Mouse (Mus musculus) limb, embryonic 10.5 days (tissue): ENCODE results near the gene Bmp8b. TPM values are rescaled to one million over a fixed set of nuclear protein-coding genes. Genes with fewer than 3 reads are reported as not detected.
A peak's percentile ranks its signal among the peaks of the same experiment; 100 is the strongest.

Experiments used
- DNase-seq: peaks from one replicate; pipeline ENCODE4 v3.0.0-alpha.2; 2017; ENCODE audit warnings: low spot score
- H3K27ac ChIP-seq: fragments of 300-500 bp; sonication (generic); 2 replicates; pipeline ENCODE4 v1.5.1; 2016; ENCODE audit warnings: mild to moderate bottlenecking
- H3K27me3 ChIP-seq: fragments of 300-500 bp; sonication (generic); 2 replicates; pipeline ENCODE4 v1.6.1; 2016; ENCODE audit warnings: low read depth, mild to moderate bottlenecking; ENCODE audit not compliant: poor library complexity, severe bottlenecking
- H3K36me3 ChIP-seq: fragments of 300-500 bp; sonication (generic); 2 replicates; pipeline ENCODE4 v1.6.1; 2016; ENCODE audit warnings: mild to moderate bottlenecking, moderate library complexity
- H3K4me1 ChIP-seq: fragments of 300-500 bp; sonication (generic); 2 replicates; pipeline ENCODE4 v1.6.1; 2016
- H3K4me3 ChIP-seq: fragments of 300-500 bp; sonication (generic); 2 replicates; pipeline ENCODE4 v1.5.1; 2016; ENCODE audit warnings: mild to moderate bottlenecking, moderate library complexity
- H3K9me3 ChIP-seq: fragments of 300-500 bp; sonication (generic); replicated peaks from 2 replicates; pipeline ENCODE4 v1.6.1; 2016; ENCODE audit warnings: mild to moderate bottlenecking
- WGBS: fragments of 180-500 bp; shearing (Covaris S2); methylation state at CpG from one replicate; pipeline ENCODE4 v1.1.7; 2016; 5-methylcytosine and 5-hydroxymethylcytosine counted together
- polyA plus RNA-seq: library from polyadenylated mRNA; unstranded; fragments of >200 nt; fragmentation: Nextera tagmentation; extraction: Ambion mirVana; gene quantifications from 2 replicates; pipeline ENCODE4 v1.2.1, GENCODE M21; 2016

Gene Bmp8b
- polyA plus RNA-seq, result 0.16 and 0.29 TPM in 2 replicates

DNA sequence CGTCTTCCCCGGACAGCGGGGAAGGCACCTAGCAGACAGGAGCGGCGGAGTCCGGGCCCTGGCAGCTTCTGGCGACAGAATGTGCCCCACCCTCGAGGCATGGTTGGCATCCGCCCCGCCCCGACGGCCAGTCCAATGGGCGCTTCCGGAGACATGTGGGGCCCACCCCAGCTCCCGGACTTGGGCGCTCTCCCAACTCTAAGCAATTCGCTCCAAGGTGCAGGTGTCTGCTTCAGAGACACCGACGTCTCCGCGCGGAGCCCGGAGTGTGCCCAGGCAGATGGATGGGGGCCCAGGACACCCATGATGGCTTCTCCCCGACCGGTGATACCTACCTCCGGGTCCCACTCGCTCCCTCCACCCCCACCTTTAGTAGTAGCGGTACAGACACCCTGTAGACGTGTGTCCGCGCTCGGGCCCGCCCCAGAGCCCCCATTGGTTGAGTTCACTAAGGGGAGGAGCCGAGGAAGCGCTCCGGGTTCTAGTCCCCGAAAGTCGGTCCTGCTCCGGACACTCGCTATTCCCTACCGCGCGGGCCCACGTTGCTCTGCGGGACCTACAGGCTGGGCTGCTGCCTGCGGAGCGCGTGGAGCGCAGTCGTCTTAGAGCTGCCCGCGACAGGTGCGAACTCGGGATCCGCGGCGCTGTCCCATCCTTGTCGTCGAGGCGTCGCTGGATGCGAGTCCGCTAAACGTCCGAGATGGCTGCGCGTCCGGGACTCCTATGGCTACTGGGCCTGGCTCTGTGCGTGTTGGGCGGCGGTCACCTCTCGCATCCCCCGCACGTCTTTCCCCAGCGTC is at the start of gene Bmp8b:
TSS of gene Bmp8b (plus strand) at position 515 of the 800 bp plus-strand sequence.
- Histone ChIP-seq H3K36me3 (no peaks in the 10 kb centered on the region), H3K9me3 (no peaks in the 10 kb centered on the region), H3K4me1 (peaks cover 10% of the 10 kb centered on the region), H3K4me3 (peak within 1 kb of the TSS; percentile 43), H3K27me3 (peaks cover 67% of the 10 kb centered on the region), H3K27ac (no peak within 1 kb of the TSS)
- peak; percentile 47 for DNase-seq
- 4% methylated on average over 75 of the region's 75 CpGs for WGBS

GRCm38 (mm10) chr4:123056560-123057109 is 48.3 kb upstream of the Bmp8b start:
- WGBS, result 84% methylated on average over 3 of the region's 3 CpGs
- Histone ChIP-seq H3K9me3 (no peaks in the 10 kb centered on the region), H3K27me3 (no peaks in the 10 kb centered on the region), H3K4me3 (no peak overlapping the region), H3K36me3 (peaks cover 56% of the 10 kb centered on the region), H3K27ac (no peak overlapping the region), H3K4me1 (no peaks in the 10 kb centered on the region)
- DNase-seq, result no peak

DNA sequence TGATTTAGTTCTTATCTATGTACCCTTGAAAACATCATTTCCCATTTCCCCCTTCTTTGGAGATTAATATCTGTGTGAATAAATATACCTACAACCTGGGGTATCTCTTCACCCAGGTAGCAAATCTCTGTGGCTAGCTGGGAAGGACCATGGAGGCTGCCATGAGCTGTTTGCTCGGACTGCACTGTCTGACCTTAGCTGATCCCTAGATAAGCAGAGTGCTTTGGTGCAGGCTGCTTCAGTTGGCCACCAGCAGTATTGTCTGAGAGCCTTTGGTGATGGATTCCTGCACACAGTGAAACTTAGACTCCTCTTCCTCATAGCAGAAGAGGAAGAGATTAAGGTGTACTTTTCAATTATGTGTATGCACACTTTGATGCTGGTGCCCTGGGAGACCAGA is 47.0 kb upstream of the Bmp8b start:
- H3K9me3 ChIP-seq, result no peaks in the 10 kb centered on the region
- DNase-seq, result no peak
- 64% methylated on average over 1 of the region's 1 CpGs for WGBS
- no peaks in the 10 kb centered on the region for H3K27me3 ChIP-seq
- no peak overlapping the region for H3K27ac ChIP-seq
- H3K4me3 ChIP-seq, result no peak overlapping the region
- peaks cover 43% of the 10 kb centered on the region for H3K36me3 ChIP-seq
- H3K4me1 ChIP-seq, result no peaks in the 10 kb centered on the region

GRCm38 (mm10) chr4:123061744-123062143 is 43.2 kb upstream of the Bmp8b start:
- WGBS, result 83% methylated on average over 5 of the region's 5 CpGs
- no peaks in the 10 kb centered on the region for H3K4me1 ChIP-seq
- H3K27ac ChIP-seq, result no peak overlapping the region
- no peaks in the 10 kb centered on the region for H3K27me3 ChIP-seq
- H3K4me3 ChIP-seq, result no peak overlapping the region
- H3K9me3 ChIP-seq, result no peaks in the 10 kb centered on the region
- no peak for DNase-seq
- peaks cover 5% of the 10 kb centered on the region for H3K36me3 ChIP-seq

- Histone ChIP-seq H3K4me1 (0 out of 2 replicates have a peak, but pooled peaks cover 4% of the 10 kb centered on the region), H3K27ac (no peak overlapping the region), H3K36me3 (no peaks in the 10 kb centered on the region), H3K4me3 (no peak overlapping the region), H3K9me3 (no peaks in the 10 kb centered on the region), H3K27me3 (peaks cover 11% of the 10 kb centered on the region)
- 83% methylated on average over 6 of the region's 6 CpGs for WGBS
- DNase-seq, result no peak
Measured at GRCm38 (mm10) chr4:123068646-123069045, 36.3 kb upstream of the Bmp8b start.

GRCm38 (mm10) chr4:123071266-123071966 is 33.5 kb upstream of the Bmp8b start:
- 11% methylated on average over 13 of the region's 13 CpGs for WGBS
- H3K4me3 ChIP-seq, result peak overlapping the region; percentile 21; the same call in 1 of the 2 replicates
- H3K27ac ChIP-seq, result no peak overlapping the region; the same call in 1 of the 2 replicates
- no peak for DNase-seq
- no peaks in the 10 kb centered on the region for H3K9me3 ChIP-seq
- H3K27me3 ChIP-seq, result peaks cover 11% of the 10 kb centered on the region
- H3K36me3 ChIP-seq, result no peaks in the 10 kb centered on the region
- H3K4me1 ChIP-seq, result 0 out of 2 replicates have a peak, but pooled peaks cover 4% of the 10 kb centered on the region

DNA sequence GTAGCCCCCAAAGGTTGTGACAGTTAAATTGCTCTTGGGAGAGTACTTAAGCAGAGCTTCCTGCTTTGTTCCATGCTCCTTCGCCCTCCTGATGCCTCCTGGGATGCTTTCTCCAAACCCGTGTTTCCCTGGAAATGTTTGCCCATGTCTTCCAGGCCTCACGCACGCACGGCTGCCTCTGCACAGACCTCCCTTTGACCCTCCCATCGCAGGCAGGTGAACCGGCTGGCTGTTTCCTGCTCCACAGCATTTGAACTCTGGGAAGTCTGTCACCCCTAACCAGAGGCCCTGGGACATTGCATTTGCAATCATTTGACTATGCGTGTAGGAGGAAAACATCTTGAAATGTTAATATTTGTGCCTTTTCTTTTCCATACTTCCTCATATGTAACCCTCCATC is 28.0 kb upstream of the Bmp8b start:
- Histone ChIP-seq H3K4me1 (no peaks in the 10 kb centered on the region), H3K27ac (no peak overlapping the region), H3K9me3 (no peaks in the 10 kb centered on the region), H3K36me3 (no peaks in the 10 kb centered on the region), H3K4me3 (no peak overlapping the region), H3K27me3 (peaks cover 6% of the 10 kb centered on the region; the same call in 1 of the 2 replicates)
- DNase-seq, result no peak
- 75% methylated on average over 8 of the region's 8 CpGs for WGBS

GRCm38 (mm10) chr4:123078231-123078630 is 26.7 kb upstream of the Bmp8b start:
- Histone ChIP-seq H3K4me1 (no peaks in the 10 kb centered on the region), H3K27me3 (peaks cover 6% of the 10 kb centered on the region; the same call in 1 of the 2 replicates), H3K4me3 (no peak overlapping the region), H3K27ac (no peak overlapping the region), H3K36me3 (no peaks in the 10 kb centered on the region), H3K9me3 (no peaks in the 10 kb centered on the region)
- DNase-seq, result no peak
- WGBS, result 81% methylated on average over 4 of the region's 4 CpGs

GRCm38 (mm10) chr4:123080791-123081190 is 24.2 kb upstream of the Bmp8b start:
- no peak for DNase-seq
- Histone ChIP-seq H3K27ac (no peak overlapping the region), H3K4me3 (no peak overlapping the region), H3K27me3 (0 out of 2 replicates have a peak, but pooled peaks cover 6% of the 10 kb centered on the region), H3K9me3 (no peaks in the 10 kb centered on the region), H3K36me3 (no peaks in the 10 kb centered on the region), H3K4me1 (no peaks in the 10 kb centered on the region)
- 52% methylated on average over 13 of the region's 13 CpGs for WGBS

- Histone ChIP-seq H3K27ac (no peak overlapping the region), H3K4me1 (no peaks in the 10 kb centered on the region), H3K9me3 (no peaks in the 10 kb centered on the region), H3K36me3 (no peaks in the 10 kb centered on the region), H3K27me3 (0 out of 2 replicates have a peak, but pooled peaks cover 6% of the 10 kb centered on the region), H3K4me3 (no peak overlapping the region)
- peak; percentile 78 for DNase-seq
- WGBS, result 73% methylated on average over 20 of the region's 20 CpGs
Measured at GRCm38 (mm10) chr4:123082283-123083163, 22.4 kb upstream of the Bmp8b start.

DNA sequence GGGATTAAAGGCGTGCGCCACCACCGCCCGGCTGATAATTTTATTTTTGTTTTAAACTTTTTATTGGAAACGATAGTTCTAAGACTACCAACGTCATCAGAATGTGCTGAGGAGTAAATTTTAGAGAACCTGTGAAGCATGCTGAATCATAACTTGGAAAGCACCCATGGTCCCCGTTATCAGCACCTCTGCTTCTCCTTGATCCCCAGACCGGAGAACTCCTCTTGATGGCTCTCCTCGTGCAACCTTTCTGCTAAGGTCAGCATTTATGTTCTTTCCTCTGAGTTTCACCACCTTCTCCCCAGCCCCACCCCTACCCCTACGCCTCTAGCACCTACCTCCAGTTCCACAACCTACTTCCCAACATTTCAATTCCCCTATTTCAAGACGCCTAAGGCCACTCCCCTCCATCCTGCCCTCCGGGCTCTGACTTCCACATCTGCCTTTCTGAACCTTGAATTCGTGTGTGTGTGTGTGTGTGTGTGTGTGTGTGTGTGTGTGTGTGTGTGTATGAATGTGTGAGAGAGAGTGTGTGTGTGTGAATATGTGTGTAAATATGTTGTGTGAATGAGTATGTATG is 21.6 kb upstream of the Bmp8b start:
- no peaks in the 10 kb centered on the region for H3K36me3 ChIP-seq
- H3K27me3 ChIP-seq, result 0 out of 2 replicates have a peak, but pooled peaks cover 6% of the 10 kb centered on the region
- H3K4me3 ChIP-seq, result no peak overlapping the region
- no peak for DNase-seq
- H3K4me1 ChIP-seq, result no peaks in the 10 kb centered on the region
- no peaks in the 10 kb centered on the region for H3K9me3 ChIP-seq
- no peak overlapping the region for H3K27ac ChIP-seq
- 68% methylated on average over 13 of the region's 13 CpGs for WGBS

- no peak overlapping the region for H3K4me3 ChIP-seq
- 76% methylated on average over 2 of the region's 2 CpGs for WGBS
- no peak for DNase-seq
Measured at GRCm38 (mm10) chr4:123085290-123085689, 19.7 kb upstream of the Bmp8b start.

More at GRCm38 (mm10) chr4:123085290-123085689, 19.7 kb upstream of the Bmp8b start:
- Histone ChIP-seq H3K9me3 (no peaks in the 10 kb centered on the region), H3K27me3 (0 out of 2 replicates have a peak, but pooled peaks cover 6% of the 10 kb centered on the region), H3K27ac (no peak overlapping the region), H3K4me1 (no peaks in the 10 kb centered on the region), H3K36me3 (no peaks in the 10 kb centered on the region)
